Mouse (Mus musculus): ENCODE measurements around the gene Faf1.

The Faf1 gene

DNA sequence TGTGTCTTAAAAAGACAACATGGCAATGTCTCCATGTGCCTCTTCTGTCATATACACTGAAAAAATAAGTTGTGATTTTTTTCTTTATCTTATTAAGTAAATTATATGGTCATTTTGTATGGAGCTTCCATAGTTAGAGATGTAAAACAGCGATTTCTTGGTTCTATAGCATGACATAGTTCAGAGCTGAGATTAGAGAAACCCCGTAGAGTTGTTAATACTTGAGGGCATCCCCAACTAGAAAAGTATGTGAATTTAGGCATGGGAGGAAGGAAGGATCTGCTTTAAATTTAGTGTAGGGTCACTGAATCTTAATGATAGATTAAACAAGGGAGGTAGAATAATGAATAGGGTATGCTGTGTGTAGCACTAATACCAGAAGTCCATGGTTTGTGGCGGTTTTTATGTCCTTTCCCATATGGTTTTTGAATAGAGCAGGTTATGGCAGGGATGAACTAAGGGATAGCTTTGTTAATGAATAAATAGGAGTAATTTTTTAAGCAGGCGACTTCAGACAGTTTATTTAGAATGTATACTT lies 106.3 kb downstream of the Faf1 start:
- DNase-seq (ENCODE audit: inconsistent ontology term) = no peak

DNA sequence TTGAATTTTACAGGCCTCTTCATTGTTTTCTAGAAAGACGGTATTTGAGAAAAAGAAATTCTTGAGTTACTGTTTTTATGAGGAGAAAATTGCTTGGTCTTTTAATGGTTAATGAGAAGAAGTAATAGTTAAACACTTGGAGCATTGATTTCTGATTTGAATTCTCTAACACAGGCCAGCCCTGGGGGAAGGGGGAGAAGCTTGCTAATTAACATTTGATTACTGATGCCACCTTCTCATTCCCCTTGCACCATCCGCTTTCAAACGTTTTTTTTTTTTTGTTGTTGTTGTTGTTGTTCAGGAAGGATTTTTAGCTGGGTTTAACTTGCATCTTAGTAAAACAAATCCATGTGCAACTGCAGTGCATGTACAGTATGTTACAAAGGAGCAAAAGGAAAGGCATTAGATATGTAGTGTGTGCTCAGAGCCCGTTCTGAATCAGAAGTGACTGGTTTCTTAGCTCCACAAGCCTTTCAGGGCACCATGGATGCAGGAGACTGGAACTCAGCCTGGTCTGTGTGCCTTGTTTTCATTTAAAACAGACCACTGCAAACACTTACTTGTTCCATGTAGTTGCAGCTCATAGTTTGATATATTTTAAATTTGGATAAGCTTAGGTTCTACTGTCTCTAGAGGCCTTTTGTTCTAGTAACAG lies 113.1 kb downstream of the Faf1 start:
- DNase-seq (ENCODE audit: inconsistent ontology term) = no peak

DNA sequence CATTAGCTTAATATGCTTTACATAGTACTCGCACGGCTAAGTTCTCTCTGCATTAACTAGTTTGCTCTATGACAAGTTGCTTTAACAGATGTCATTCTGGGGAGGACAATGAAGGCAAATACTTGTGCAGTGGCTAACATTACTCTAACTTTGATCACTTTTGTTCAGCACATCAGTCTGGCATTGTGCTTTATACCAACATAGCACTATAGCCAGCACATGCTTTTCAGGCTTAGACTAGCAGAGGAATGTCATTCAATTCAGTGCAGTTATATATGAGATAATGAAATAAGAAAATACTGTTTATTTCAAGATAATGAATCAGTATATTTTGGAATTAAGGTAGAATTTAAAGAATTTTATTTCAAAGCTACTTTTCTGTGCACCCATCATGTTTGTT lies 115.9 kb downstream of the Faf1 start:
- peak; percentile 42 for DNase-seq (ENCODE audit: inconsistent ontology term)

DNA sequence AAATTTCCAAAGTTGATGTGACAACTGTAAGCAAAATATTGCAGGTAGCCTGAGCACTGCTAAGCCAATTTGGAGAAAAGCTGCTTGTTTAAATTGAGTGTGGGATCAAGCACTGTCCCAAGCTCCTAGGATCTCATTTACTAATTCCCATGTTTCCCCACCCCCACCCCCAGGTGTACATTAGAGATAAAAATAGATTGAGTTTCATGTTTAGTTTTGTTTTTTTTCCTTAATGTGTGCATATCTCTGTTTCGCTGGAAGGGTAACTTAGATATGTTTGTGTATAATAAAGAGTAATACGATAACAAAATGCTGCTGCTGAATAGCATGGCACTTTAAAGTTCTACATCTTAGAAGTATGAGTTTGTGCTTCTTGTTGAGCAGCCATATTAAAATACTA lies 116.7 kb downstream of the Faf1 start:
- no peak for DNase-seq (ENCODE audit: inconsistent ontology term)

DNA sequence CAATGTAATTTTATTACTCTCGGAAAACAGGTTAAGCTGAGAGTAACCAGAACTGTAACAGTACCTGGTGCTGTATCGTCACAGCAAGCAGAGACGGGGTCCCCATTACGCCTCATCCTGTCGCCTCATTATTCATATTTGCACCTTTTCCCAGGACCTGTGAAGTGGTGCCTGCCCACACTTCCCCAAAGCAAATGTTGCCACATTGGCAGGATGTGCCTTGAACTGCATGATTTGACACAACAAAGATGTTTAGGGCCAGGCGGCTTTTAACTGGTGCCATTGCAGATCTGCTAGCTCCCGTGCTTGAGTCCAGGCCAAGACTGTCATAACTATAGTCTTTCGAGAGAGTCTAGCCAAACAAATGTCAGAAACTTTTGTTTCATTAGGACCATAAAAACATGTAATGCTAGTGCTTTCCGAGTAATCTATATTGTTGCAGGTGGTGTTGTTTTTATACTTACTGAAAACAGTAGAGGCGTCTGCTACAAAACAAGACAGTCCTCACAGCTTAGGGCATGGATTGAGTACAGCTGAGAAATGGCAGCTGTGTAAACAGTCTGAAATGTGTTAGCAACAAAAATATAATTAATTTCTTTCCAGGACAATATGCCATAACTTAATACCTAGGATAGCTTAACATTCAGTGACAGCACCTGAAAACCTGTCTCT lies 121.3 kb downstream of the Faf1 start:
- no peak for DNase-seq (ENCODE audit: inconsistent ontology term)

DNA sequence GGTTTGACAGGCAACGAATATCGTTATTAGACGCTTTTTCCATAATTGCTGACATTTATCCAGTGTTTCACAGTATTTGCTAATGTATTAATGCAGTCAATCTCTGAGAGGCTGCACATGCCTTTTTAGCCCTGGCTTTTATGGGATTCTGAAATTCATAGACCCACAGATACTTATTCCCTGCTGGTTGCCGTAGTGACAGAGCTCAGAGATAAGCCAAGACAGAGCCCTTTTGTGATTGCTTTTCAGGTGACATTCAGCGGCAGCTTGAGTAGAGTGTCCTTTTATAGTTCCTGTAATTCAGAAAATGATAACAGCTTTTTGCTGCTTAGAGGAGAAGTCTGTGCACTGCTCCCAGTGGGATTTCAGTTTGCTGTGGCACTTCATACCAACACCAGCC lies 130.0 kb downstream of the Faf1 start:
- no peak for DNase-seq (ENCODE audit: inconsistent ontology term)

DNA sequence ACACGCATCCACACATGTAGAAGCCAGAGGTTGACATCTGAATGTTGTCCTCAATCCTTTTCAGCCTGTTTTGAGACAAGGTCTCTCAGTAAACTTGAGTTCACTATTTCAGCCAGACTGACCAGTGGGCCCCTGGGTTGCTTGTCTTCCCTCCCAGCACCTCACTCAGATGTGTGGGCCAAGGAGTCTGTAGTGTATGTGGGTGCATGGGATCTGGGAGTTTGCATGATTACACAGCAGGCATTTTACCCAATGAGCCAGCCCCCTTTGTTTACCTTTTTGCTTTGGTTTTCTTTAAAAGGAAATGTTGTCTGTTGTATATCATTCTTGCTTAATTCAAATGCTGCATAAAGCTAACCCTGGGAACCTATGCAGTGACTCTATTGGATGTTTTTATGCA lies 138.8 kb downstream of the Faf1 start:
- DNase-seq (ENCODE audit: inconsistent ontology term) = peak; percentile 47

DNA sequence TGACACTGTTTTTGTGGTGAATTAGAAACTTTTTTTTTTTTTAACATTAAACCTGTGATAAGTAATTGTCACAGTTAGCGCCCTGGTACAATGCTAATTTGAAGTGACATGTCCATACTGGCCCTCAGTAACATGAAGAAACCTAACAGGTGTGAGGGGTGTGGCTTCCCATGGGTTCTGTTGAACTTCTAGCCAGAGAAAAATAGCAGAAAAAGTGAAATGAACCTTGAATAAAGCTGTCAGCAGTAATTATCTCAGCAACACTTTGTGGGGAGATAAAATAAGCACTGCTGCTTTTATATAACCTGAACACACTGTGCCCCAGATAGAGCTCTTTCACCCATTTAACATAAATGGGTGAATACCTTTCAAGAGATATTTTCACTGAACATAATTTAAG lies 139.2 kb downstream of the Faf1 start:
- DNase-seq (ENCODE audit: inconsistent ontology term) = peak; percentile 17

DNA sequence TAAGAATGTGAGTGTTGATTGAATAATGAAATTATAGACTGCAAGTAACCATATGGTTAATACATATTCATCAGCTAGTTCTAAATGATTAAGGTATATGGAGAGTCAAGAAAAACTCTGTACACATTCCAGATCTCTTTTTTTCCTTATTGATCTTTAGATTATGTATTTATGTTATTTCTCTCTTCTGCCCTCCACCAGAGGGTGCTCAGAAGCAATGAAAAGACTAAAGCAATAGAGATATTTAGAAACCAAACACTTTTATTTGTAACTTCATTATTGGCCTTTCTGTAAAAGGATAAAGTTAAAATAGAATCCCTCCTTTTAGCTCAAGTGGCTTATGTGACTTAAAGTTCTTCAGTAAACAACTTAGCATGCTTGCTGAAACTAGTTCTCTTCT lies 143.1 kb downstream of the Faf1 start:
- DNase-seq (ENCODE audit: inconsistent ontology term) = no peak

DNA sequence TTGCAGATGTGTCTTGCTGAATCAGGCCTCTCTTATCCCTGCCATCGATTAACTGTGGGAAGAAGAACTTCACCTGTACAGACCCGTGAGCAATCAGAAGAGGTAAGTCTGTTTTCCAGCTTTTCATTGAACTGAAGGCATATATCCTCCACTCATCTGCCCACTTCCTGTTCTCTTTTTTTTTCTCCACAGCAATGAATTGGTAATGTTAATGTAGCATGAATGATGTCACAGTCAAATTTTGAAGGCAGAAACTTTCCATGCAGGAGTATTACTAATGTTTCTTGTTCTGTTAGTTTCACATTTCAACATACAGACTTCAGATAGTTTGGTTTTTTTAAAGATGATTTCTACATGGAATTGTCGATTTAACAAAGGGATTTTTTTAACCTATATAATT lies 153.4 kb downstream of the Faf1 start:
- DNase-seq (ENCODE audit: inconsistent ontology term) = no peak

DNA sequence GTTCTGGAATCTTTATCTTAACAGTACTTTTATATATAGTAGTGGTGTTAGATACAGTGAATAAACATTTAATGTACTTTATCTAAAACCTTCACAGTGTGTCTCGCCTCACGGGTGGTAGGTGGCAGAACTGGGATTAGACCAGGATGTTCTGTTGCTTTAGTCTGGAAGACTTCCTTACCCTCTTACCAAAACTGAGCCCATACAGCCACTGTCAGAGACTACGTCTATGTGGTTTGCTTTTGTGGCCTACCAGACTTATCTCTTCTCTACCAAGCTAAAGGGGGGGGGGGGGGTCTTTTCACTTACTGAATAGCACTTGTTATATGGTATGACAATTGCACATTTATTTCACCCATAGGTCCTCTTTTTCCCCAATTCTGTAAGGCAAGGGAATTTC lies 181.5 kb downstream of the Faf1 start:
- no peak for DNase-seq (ENCODE audit: inconsistent ontology term)

DNA sequence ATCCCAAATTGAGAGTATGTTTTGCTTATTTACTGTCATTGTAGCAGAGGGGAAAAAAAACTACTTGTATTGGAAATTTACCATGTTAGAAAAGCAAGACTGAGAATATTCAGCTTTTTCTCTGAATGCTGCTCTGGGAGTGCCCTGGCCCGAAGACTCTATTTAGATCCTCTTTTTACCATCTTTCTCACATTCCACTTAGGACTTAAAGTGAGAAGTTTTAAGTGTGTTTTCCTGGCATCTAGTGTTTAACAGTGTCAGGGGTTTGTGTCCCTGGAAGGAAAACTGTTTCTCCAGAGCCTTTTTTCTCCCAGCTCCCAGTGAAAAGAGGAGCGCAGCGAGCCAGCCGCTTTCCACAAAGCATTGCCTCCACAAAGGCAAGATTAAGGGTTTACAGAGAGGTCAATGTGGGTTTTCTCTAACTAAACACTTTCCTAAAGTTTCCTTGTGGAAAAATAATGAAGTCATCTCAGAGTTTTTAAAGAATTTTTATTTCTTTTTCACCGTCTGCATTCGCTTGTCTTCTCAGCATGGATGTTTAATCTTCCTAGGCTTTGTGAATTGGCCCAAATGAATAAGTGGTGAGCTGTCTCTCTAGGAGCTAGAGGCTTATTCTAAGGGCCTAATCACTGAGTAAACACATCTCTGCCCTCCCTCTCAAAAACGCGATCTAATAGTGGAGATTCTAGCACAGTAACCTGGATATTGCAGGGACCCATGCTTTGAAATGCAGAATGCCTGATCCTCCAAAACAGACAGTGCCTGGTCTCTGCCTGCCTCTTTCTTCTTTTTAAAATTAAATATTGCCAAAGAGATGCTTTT lies 182.4 kb downstream of the Faf1 start:
- peak; percentile 4 for DNase-seq (ENCODE audit: inconsistent ontology term)

DNA sequence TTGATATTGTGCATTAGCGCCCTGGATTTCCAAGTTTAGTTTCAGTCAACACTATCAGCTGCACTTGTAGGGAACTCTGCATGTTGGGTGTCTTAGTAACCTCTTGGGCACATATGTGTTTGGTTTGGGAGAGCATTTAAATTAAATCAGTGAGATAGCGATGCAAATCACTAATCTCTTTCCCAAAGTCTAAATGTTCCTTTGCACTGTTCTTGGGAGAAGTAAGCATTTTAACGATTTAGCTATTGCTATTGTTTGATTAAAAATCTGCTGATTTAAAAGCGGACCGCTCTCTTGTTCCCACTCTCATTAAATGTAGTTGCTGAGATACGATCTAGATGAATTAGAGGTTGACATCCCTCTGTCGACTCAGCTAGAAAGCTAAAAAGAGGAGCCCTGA lies 183.0 kb downstream of the Faf1 start:
- DNase-seq (ENCODE audit: inconsistent ontology term) = no peak

DNA sequence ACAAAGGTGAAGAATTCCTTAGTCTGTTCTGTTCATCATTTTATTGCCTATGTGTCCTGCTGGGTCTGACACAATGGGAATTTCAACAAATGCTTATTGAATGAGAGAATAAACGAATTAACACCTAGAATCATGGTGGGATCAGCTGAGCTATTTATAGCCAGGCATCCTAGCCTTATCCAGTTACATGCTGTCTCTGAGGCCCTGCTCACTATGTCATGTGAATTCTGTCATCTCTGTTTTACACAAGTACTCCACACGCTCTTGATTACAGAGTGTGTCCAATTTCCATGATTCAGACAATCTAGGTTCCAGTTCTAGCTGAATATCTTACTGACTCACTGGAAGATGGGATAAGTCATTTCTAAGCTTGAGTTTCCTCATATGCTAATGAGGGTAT lies 183.9 kb downstream of the Faf1 start:
- peak; percentile 25 for DNase-seq (ENCODE audit: inconsistent ontology term)

DNA sequence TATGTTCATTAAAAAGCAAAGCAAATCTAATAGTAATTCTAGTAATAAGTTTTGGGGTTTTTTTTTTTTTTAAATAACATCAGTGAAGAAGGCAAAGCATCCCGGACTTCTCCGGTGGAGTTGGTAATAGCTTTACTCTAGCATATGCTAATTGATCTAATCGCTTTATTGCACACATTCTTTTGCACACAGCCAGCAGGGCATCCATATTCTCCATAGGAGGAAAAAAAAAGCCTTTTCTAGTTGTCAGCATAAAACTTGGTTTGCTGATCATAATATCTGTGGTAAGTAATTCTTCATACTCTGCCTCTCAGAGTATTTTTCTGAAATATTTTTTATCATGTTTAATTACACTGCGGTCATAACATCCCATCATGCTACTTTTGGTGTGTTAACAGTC lies 185.9 kb downstream of the Faf1 start:
- no peak for DNase-seq (ENCODE audit: inconsistent ontology term)

DNA sequence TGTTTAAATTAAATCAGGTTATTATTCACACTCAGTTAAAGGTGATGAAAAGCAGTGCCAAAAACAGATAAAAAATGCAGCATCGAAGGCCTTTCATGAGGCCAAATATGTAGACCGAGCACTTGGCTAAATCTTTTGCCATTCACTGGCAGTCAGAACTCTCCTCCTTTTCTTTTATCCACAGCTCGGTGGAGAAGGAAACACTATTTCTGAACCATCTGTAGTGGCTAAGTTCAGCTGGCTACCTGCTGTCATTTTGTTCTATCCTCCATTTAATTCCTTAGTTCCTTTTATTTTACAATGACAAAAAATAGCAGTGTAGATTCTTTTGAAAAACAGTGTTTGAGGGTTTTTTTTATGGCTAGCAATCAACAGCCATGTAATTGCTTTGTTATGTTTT lies 186.6 kb downstream of the Faf1 start:
- DNase-seq (ENCODE audit: inconsistent ontology term) = peak; percentile 4

DNA sequence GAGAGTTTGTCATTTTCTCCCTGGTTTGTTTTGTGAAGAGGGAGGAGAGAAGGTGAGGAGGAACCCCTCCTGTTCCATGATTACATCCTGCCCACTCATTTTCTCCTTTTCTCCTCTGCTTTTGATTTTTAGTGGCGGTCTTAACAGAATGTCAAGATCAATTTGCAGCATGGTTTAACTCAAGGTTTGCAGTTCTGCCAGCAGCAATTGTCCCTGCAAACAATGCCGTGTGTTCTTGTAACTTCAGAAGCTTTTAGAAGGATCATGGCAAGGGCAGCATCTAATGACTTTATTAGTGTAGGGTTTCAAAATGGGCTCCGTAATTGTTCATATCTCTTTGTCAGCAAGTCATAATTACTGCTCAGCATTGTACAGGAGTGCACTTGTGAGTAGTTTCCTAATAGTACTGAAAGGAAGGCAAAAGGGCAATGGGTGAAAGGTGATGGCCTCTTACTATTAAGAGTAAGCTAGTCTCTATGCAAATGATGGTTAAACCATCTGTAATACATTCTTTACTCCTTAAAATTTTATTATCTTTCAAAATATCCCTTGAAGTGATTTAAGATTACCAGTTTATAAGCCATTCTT lies 192.6 kb downstream of the Faf1 start:
- peak; percentile 82 for DNase-seq (ENCODE audit: inconsistent ontology term)

DNA sequence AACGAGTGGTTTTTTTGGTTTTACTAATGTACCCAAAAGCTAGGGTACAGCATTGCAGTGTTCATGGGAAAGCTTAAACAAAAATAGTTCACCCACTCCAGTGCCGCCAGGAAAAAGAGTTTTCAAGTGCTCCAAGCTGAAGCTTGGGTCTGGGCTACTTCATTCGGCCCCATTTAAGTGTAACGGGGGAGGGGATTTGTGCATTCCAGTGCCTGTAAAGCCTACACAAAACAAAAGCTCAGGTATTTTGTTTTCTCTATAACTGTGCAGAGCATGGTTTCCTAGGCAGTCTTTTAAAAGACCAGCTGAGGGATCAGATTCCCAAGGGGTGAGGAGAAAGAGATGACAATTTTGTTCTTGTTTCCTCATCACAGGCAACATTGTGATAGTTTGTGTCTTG lies 207.9 kb downstream of the Faf1 start:
- no peak for DNase-seq (ENCODE audit: inconsistent ontology term)

DNA sequence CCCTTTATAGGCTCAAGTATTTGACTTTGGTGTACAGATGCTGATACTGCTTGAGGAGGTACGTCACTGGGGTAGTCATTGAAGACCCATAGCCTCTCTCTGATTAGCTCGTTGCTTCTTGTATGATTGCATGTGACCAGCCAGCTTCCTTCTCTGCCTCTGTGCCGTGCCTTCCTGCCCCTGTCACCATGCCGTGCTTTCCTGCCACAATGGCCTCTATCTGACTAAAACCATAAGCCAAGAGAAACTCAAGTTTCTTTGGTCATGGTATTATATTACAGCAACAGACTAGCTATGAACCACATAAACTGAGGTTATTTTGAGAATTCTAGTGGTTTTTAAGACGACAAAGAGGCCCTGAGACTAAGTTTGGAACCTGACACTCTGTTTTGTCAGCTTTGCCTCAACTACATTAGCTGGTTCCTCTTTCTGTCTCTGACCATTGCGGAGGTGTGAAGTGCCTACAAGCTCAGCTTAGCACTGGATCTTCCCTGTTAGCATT lies 211.5 kb downstream of the Faf1 start:
- no peak for DNase-seq (ENCODE audit: inconsistent ontology term)

DNA sequence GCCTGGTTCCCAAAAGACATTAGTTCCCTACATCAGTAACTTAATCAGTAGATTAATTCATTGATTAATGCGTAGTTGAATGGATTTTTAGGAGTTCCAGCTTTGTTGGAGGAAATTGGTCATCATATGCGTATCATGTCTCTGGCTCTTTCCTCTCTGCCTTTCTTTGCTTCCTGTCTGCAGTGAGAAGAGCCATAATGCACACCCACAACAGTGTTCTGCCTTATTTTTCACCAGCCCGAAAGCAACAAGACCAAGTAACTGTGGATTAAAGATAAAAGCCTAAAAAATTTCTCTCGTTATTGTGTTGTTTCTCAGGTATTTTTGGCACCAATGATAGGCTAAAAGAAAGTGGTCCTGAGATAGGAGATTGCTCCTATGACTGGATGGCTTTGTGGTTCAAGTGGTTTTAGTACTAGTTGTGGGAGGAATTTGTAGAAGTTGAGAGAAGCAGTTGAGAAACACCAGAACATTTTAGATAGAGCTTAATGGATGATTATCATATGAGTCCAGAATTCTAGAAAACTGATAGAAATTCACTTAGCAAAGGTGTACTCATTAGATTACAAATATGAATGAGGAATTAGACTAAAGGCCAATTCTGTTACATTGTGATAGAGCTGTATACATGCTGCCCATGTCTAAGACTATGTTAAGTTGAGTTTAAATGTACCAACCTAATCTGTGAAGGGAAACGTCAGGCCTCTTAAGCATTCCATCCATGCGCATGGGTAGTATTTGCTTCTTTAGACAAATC lies 221.6 kb downstream of the Faf1 start:
- no peak for DNase-seq (ENCODE audit: inconsistent ontology term)

DNA sequence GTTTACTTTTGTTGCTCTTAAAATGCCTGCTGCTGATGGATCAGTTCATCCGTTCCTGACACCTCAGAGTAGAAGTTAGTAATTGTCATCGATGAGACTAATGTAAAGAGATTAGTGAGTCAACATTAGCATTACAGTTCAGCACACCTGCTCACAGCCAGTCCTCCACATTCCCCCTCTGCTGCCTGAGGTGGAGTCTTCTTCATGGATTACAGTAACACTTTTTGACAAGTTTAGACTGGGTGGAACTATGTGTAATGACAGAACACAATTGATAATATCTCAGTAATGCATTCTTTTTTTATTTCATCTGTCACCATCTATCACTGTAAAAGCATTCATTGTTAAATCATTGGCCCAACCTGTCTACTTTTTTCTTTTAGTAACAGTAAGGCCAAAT lies 224.7 kb downstream of the Faf1 start:
- DNase-seq (ENCODE audit: inconsistent ontology term) = peak; percentile 8

All from Muller cell, postnatal 12 days (primary cell).